Mouse (Mus musculus): Measurements from ENCODE around the gene Ppig.

GRCm38 (mm10) chr2:69683036-69683805 is 39.1 kb upstream of the Ppig start:
- TF ChIP-seq CTCF (IDR thresholded peaks at IDR 0.05; ENCODE audit: extremely low read depth, insufficient read depth, insufficient read length, insufficient replicate concordance): no peak
- TF ChIP-seq POLR2A (IDR thresholded peaks at IDR 0.05; ENCODE audit: low read depth, low read length): no peak
